Mouse (Mus musculus) megakaryocyte, embryonic 14.5 days (primary cell): ENCODE measurements at regions not wholly inside any gene's neighbourhood (a gene's known extent, or its start where the extent isn't known, plus 50 kb on each side); places are given as distances from the start of the nearest gene placed in this dataset.

Source experiments
- FLI1 ChIP-seq: IDR thresholded peaks from 2 replicates; pipeline ENCODE4 v1.6.1; 2012; ENCODE audit warnings: low read length, inconsistent platforms, mixed read lengths
- GATA1 ChIP-seq: IDR thresholded peaks from 3 replicates; pipeline ENCODE4 v1.6.1; 2012; ENCODE audit warnings: mixed read lengths, low read length, inconsistent platforms, borderline replicate concordance

- TF ChIP-seq GATA1 (no peak), FLI1 (no peak)
These were observed 124.9 kb downstream of the Fam198b start for GRCm38 (mm10) chr3:80009275-80009674.
